Mouse (Mus musculus) liver, embryonic 14.5 days (tissue): ENCODE data around the gene Pcdh15.

Experiments used
- CTCF ChIP-seq: IDR thresholded peaks from 2 replicates; pipeline ENCODE4 v1.5.1; 2016; ENCODE audit warnings: antibody characterized with exemption, low read depth, control low read depth
- EP300 ChIP-seq: IDR thresholded peaks from 2 replicates; pipeline ENCODE4 v1.6.1; 2016; ENCODE audit warnings: antibody characterized with exemption, low read depth

- no peak for TF ChIP-seq EP300
- TF ChIP-seq CTCF, result no peak
Measured at GRCm38 (mm10) chr10:74414021-74414420, 1314.9 kb downstream of the Pcdh15 start.
